Mouse (Mus musculus) ES-E14 (cell line): ENCODE results near the gene Gatad2a.

Experiments used
- MAFK ChIP-seq: IDR thresholded peaks from 2 replicates; pipeline ENCODE4 v1.6.1; 2014; ENCODE audit warnings: mild to moderate bottlenecking, low read depth, low read length, inconsistent platforms; ENCODE audit not compliant: insufficient read depth
- ZC3H11A ChIP-seq: IDR thresholded peaks from 2 replicates; pipeline ENCODE4 v1.6.1; 2012; ENCODE audit warnings: low read depth, mild to moderate bottlenecking, inconsistent platforms, low read length, borderline replicate concordance
- ZNF384 ChIP-seq: IDR thresholded peaks from 2 replicates; pipeline ENCODE4 v1.6.1; 2012; ENCODE audit warnings: low read depth, low read length, inconsistent platforms

GRCm38 (mm10) chr8:69879678-69880077, 116.5 kb downstream of the Gatad2a start:
- TF ChIP-seq ZC3H11A (no peak), ZNF384 (no peak), MAFK (no peak)
